Mouse (Mus musculus): ENCODE results near the gene H2-Eb1.

The H2-Eb1 gene

DNA sequence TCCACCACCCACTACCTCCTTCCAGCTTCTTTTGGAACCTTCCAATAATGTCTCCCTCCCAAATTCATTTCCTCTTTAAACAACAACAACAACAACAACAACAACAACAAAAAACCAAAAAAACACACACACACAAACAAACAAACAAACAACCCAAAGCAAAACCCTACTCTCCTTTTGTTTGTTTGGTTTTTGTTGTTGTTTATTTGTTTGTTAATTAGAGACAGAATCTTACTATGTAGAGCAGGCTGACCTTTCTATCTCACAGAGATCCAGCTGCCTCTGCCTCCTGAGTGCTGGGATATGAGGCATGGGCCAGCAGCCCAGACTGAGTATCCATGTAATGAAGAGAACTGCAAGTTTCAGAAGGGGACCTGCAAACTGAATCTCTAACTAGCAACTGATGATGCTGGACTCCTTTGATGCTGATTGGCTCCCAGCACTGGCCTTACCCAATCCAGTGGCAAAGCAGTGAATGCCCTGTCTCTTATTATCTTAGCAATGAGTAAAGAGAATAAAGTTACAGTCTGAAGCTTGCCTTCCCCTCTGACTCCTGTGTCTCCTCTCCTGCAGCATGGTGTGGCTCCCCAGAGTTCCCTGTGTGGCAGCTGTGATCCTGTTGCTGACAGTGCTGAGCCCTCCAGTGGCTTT lies at the start of gene H2-Eb1:
Gene H2-Eb1 (plus strand): TSS at position 488 of the 651 bp plus-strand sequence.
- peak; percentile 81 to 85 for DNase-seq (ENCODE audit: low spot score in 2 of 2)

DNA sequence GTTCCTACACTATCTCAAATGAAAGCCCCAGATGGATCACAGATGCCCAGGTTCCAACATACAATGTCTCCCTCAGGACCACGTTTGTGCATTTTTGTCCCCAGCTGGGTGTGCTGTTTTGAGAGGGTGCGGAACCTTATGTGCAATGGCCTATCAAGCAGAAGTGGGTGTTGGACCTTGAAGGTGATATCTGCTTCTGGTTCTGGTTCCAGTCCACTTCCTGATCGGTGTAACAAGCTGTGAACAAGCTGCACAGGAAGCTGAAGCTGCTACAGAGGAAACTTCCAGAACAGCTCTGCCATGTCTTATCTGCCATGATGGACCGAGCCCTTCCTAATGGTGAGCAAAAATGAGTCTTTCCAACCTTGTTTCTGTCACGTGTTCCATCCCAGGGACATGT lies 49.2 kb upstream of the H2-Eb1 start:
- no peak for DNase-seq (ENCODE audit: low spot score in 2 of 2)

DNA sequence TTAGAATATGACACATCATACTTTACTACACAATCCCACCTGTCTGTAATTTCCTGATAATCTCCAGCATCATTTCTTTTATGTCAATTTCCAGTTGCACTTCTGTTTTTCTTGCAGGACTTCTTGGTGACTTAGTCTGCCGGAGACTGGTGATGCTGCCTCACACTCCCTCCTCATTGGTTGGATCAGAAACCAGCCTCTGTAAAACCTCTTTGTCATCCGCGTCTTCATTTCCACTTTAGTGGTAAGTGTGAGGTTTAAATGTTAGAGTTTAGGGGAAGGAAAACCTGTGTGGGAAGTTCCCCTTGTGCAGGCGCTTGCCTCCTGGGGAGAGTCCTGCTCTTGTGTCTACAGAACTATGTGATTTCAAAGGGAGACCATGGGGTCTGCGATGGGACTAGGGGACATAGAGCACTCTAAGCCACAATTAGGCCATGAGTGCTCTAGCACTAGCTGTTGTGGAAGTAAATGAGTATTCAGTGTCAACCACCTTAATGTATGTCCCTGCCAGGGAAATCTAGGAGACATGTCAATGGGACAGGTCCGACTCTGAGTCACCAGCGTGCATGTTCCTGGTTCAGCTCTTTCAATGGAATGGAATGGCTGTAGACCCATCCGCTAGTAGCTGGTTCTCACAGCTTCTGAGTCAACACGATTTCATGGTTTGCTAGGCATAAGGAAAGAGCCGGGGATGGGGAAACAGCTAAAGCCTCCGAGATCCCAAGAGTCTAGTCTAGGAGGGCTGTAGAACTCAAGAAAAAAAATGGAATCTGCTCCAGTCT lies 47.9 kb upstream of the H2-Eb1 start, which contains the start of gene H2-Ab1:
Gene H2-Ab1 (plus strand): TSS at position 96 of the 782 bp plus-strand sequence.
- DNase-seq (ENCODE audit: low spot score in 2 of 2), result peak; percentile 52 to 75

DNA sequence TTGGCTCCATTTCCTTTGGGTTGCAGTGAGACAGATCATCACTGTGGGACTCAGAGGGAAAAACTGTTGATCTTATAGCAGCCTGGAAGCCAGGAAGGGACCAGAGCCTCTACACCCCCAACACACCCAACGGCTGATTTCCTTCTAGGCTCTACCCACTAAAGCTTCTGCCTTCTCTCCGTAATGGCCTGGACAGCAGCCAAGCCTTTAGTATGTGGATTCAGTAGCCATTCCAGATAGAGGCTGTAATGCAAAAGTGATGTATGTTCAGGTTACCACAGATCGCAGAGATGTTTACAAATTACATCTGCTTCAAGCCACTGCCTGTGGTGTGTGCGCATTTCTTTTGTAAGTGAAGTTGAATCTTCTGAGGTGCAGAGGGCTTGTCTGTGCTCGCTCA lies 45.1 kb upstream of the H2-Eb1 start:
- DNase-seq (ENCODE audit: low spot score in 2 of 2), result no peak

DNA sequence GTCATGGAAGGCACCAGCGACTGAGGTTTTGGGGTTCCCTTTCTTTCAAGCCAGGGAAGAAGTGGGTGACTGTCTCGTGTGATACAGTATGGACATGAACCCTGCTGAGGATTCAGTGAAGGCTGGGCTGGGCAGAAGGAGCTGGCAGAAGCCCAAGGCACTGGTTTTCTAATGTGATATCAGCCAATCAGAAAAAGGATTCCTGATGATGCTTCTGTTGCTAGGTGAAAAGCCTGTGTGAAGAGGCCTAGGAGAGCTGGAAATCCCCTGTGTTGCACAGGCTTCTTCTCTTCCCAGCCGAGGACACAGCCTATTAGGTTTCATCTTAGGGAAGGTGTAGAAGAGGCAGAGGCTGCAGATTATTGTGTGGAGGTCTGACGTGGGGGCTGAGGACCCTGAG lies 44.2 kb upstream of the H2-Eb1 start:
- DNase-seq (ENCODE audit: low spot score in 2 of 2), result peak; percentile 24 to 52

DNA sequence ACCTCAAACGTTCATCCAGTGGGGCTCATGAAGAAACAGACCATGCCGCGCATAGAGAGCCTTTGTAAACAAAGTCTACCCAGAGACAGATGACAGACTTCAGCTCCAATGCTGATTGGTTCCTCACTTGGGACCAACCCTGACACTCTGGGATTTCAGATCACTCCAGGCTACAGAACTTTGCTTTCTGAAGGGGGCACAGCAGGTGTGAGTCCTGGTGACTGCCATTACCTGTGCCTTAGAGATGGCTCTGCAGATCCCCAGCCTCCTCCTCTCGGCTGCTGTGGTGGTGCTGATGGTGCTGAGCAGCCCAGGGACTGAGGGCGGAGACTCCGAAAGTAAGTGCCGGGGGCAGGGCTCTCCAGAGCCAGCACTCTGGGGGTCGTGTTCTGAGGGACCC lies 42.6 kb upstream of the H2-Eb1 start:
- peak; percentile 29 to 36 for DNase-seq (ENCODE audit: low spot score in 2 of 2)

DNA sequence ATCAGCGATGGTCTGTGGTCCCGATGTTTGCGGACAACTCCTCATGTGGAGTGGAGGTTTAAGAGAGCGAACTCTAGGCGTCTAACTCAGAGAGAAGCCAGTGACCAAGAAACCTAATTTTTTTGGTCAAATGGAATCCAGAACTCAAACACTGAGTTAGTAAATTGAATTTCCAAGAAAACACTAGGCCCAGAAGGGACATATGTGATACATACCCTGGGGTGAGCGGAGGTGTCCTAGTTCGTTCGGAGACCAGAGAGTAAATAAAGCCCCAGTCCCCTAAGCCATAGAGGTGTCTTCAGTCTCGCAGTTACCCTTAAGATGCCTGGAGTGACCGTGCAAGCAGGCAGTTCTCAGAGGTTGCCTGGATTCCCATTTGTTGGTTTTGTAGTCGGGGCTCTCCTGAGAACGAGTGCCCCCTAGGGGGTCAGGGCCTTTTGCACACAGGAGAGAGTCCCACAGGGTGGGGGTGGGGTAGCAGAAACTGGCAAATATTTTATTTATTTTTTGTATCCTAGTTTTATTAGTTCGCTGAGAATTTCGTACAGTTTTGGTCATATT lies 41.8 kb upstream of the H2-Eb1 start:
- DNase-seq (ENCODE audit: low spot score in 2 of 2), result no peak

DNA sequence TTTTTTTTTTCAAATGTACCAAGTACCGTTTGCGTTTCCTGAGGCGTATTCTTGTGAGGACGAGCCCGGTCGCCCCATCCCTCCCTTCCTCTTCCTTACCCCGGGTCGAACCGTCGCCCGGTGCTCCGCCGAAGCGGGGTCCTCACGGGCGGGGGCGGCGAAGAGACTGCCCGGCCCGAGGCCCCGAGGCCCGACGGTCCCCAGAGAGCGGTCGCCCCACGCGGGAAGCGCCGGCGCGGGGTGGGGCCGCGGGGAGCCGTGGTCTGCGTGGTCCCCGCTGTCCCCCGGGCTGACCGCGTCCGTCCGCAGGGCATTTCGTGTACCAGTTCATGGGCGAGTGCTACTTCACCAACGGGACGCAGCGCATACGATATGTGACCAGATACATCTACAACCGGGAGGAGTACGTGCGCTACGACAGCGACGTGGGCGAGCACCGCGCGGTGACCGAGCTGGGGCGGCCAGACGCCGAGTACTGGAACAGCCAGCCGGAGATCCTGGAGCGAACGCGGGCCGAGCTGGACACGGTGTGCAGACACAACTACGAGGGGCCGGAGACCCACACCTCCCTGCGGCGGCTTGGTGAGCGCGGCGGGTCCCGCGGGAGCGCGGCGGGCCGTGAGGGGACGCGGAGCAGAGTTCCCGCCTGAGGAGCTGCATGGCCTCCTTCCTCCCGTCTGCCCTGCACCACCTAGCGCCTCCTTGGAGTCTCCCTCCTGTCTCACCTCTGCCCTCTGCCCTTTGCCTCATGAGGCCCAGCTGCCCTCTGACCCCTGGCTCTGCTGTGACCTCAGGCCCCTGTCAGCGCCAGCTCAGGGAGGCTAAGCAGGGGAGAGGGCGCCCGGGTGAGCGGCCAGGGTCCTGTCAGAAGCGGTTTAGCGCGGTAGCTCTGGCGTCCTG lies 41.0 kb upstream of the H2-Eb1 start:
- DNase-seq (ENCODE audit: low spot score in 2 of 2), result no peak

DNA sequence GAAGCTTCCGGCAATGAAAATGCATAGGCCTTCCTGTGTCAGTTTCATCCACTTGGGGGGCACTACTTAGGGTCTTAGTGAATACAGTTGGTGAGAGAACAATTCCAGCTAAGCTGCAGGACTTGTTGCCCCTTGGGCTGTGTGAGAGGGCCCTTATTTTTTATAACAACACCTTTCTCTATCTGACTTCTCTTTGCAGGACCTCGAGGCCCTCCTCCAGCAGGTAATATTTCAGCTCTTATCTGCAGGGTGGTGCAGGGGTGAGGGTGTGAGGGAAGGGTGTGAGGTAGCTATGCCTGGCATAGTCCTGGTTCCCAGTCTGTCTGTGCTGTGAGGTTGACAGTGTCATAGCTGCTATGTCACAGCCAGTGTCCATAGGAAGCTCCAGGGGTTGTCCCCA lies 37.4 kb upstream of the H2-Eb1 start:
- DNase-seq (ENCODE audit: low spot score in 2 of 2), result no peak

DNA sequence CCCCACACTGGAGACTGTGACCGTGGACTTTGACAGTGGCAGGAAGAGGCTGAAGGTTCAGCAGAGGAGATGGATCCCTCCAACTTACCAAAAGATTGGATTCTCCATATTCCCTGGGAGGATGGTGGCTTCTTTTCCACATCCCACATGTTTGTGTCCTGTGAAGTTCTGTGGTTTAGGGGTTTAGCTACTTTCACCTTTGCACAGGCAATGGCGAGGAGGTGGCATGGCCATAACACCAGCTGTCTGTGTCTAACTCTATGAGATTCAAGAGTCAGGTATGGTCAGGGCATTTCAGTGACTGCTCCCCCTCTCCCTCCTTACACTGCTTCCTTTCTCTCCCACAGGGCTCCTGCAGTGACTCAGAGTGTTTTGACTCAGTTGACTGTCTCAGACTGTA lies 36.9 kb upstream of the H2-Eb1 start:
- no peak for DNase-seq (ENCODE audit: low spot score in 2 of 2)

DNA sequence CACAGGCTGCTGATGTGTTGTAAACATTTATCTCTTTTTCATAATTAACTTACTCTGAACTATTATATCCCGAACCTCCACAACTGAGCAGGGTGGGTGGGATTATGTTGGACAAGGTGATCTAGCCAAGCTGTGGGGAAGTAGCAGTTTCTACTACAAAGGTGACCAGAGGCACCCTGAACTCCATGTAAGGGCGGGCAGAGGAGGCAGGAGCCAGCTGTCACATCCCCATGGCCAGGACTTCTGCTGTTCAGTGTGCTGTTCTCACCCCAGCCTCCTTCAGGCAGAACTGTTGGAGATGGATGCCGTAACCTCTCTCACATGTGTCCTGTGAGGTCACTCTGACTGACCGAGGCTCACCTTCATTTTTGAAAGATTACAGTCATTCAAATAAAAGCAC lies 35.9 kb upstream of the H2-Eb1 start:
- no peak for DNase-seq (ENCODE audit: low spot score in 2 of 2)

DNA sequence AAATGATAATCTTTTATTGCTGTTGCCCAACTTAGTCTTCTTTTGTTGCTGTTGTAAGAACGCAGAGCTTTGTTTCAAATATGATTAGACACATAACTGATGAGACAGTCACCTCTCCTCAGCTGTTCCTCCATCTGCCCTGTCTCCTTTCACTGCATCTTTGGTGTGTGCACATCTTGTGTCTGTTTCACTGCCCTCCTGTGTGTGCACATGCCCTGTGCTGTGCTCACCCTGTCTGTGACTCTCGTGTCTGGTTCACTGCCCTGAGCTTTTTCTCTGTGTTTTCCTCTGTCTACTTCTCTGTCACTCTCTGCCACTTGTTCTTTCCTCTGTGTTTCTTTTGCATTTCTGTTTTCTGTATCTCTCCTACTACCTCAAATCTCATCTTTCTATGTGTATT lies 35.4 kb upstream of the H2-Eb1 start:
- no peak for DNase-seq (ENCODE audit: low spot score in 2 of 2)

DNA sequence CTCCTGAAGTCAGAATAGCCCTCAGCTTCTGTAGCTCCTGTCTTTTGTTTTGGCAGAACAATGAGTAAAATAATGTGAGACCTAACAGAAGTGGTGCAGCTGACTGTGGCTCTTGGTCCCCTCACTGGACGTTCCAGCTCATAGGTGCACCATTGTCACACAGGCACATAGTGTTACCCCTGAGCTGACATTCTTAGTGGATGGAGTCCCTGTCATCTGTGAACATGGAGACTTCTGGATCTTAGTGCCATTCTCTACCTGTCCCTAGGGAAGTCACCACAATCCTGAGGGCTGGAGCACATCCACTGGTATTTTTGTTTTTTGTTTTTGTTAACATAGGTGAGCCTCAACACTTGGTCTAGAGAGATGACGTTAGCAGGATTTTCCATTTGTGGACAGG lies 34.7 kb upstream of the H2-Eb1 start:
- DNase-seq (ENCODE audit: low spot score in 2 of 2), result no peak

DNA sequence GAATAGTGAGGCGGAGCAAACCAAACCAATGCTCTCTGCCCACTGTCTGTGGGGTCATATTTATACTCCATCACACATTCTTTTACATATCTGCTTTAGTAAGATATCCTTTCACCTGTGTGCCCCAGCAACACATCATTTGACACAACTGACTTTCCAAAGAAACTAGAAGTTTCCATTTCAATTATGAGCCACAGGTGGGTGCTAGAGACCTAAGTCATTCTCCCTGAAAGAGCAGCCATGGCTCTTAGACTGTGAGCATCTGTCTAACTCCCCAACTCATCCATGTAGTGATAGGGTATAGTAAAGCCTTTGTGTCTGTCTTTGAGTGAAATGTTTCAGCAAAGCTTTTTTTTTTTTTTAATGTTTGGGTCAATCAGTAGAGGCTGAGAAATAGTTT lies 33.6 kb upstream of the H2-Eb1 start:
- DNase-seq (ENCODE audit: low spot score in 2 of 2), result no peak

DNA sequence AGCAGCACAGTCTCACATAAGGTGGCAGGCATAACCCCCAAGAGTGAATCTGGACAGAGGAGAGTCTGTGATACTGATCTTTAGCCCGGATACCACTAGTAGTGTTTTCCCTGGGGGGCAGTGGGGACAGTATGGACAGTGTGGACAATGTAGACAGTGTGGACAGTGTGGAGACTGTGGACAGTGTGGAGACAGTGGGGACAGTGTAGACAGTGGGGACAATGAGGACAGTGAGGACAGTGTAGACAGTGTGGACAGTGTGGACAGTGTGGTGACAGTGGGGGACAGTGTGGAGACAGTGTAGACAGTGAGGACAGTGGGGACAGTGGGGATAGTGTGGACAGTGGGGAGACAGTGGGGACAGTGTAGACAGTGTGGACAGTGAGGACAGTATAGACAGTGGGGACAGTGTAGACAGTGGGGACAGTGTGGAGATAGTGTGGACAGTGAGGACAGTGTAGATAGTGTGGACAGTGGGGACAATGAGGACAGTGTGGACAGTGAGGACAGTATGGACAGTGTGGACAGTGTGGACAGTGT lies 25.1 kb upstream of the H2-Eb1 start:
- DNase-seq (ENCODE audit: low spot score in 2 of 2), result no peak

DNA sequence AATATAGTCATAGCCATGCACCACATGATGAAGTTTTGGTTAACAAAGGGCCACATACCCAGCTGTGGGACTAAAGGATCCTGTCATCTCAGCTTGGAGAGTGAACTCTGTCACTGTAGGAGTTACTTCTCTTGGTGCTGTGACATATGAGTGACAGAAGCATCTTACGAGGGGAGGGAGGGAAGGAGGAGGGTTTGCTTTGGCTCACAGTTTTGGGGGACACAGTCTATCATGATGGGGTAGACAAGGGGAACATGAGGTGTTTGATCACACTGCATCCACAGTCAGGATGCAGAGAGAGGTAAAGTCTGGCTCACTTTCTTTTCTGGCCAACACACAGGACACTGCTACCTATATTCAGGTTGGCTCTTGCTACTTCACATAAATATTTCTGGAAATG lies 23.8 kb upstream of the H2-Eb1 start:
- no peak for DNase-seq (ENCODE audit: low spot score in 2 of 2)

DNA sequence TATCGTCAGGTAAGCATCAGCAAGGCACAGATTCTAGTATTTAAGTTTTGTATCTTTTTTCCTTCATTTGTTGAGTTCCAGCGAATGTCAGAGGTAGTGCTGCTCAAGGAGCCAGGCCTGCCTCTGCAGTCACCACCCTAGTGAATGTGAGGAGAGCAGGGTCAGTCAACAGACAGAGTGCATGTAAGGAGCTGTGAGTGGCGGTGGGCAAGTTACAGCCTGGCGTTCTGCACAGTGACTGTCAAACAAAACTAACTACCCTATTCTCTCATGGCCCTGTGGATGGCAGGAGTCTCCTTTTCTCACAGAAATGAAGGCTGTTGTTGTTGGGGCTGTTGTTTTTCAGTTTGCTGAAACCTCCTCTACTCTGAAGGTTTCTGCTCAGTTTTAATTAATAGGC lies 20.3 kb upstream of the H2-Eb1 start:
- no peak for DNase-seq (ENCODE audit: low spot score in 2 of 2)

DNA sequence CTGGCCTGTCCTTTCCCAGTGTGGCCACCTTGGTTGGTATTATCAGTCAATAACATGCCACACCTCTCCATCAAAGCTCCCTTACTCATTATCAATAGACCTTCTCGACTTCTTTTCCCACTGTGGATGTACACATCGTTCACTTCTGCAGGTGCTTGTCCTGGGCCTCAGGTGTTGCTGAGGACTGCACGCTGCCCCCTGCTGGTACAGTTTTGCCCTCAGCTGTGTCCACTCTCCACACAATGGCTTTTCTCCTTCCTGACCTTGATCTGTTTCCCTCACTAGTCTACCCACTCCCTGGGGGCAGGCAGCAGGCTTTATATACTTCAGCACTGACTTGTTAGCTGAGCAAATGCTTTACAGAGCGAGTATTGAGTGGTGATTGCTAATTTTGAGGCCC lies 19.8 kb upstream of the H2-Eb1 start:
- no peak for DNase-seq (ENCODE audit: low spot score in 2 of 2)

DNA sequence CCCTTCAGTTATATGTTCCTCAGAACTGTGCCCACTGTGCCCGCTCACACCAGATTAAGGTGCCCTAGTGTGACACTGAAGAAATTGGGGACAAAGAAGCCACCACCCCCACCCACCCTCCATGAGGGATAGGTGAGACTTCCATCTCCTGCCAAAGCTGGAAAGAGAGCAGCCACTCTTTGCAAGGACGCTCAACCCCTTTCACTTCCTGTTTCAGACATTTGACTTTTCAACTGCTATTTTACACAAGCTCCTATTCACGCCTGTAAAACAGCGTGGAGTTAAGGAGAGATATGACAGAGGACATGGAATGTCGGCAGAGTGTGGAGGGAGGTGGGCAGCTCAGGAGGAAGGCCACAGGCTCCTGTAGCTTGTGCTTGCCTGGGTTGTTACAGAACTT lies 19.2 kb upstream of the H2-Eb1 start:
- no peak for DNase-seq (ENCODE audit: low spot score in 2 of 2)

DNA sequence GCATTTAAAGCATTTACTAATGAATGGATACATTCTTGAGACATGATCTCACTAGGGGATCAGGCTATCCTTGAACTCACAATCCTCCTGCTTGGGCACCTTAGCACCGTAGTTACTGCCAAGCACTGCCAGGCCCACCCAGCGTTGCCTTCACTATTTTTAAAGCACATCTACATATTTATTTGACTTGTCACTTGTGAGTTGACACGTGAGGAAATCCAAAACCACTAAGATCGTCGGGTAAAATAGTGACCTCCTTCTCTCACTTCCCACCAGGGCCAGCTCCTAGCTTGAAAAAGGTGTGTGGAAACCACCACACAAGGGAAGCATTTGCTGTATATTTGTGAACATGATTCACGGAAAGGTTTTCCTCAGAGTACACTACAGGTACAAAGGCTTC lies 18.7 kb upstream of the H2-Eb1 start:
- DNase-seq (ENCODE audit: low spot score in 2 of 2), result no peak

DNA sequence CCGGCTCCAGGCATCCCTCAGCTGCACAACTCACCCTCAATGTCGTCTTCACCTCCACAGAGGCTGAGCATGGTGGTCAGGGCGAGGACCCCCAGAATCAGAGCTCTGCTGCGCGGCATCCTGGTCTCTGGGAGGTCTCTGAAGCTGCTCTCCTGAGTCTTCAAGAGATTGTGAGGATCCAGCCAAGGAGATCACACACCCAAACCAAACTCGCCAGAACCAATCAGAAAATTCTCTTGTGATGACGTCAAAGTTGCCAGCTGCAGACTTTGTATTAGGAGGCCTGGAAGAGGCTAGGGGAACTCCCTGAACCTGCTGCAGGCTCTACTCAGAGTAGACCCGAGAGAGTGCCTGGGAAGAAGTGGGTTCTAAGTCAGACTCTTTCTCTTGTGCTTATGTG lies 18.0 kb upstream of the H2-Eb1 start, which contains the start of gene H2-Aa:
Gene H2-Aa (minus strand): TSS at position 176 of the 400 bp plus-strand sequence.
- DNase-seq (ENCODE audit: low spot score in 2 of 2), result peak; percentile 55 to 64

DNA sequence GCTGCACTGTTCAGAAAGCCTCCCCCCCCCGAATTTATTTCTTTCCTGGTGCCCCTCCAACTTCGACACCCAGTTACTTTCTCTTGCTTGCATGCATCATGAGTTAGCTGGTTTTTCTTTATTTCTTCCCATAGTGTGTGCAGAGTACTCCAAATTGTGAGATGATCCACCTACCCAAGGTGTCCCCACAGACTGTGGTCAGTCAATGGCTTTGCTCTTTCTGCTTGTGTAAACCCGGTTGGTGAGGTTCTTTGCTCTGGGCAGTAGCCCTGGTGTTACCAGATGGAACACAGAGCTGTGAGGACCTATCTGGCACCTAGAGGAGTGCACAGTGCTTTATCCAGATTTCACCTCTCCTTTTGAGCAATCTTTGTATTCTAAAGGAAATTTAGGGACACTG lies 17.5 kb upstream of the H2-Eb1 start:
- no peak for DNase-seq (ENCODE audit: low spot score in 2 of 2)
